Mouse (Mus musculus) neutrophil, adult 5-6 weeks (primary cell): ENCODE measurements around the gene Igfbp3. TPM values are rescaled to one million over a fixed set of nuclear protein-coding genes. Genes with fewer than 3 reads are reported as not detected.
"Not testable (repeated sequence)": the region's sequence is repeated elsewhere in the genome, so short reads cannot be mapped to it uniquely, and the experiment has no call there.

Source experiments
- ATAC-seq: fragments of 151-379, 151-347 bp; 2 replicates; pipeline ENCODE4 v1.8.0; 2017; ENCODE audit warnings: mild to moderate bottlenecking, moderate TSS enrichment; ENCODE audit not compliant: insufficient number of reproducible peaks, poor library complexity, low FRiP score, severe bottlenecking; ENCODE audit errors: extremely low read depth
- total RNA-seq: library from RNA; stranded (forward); fragments of 200-1000 nt; gene quantifications from 2 replicates; pipeline ENCODE4 v1.2.3, GENCODE M21; 2017

Igfbp3 gene
- total RNA-seq, result not detected in 2 replicates

DNA sequence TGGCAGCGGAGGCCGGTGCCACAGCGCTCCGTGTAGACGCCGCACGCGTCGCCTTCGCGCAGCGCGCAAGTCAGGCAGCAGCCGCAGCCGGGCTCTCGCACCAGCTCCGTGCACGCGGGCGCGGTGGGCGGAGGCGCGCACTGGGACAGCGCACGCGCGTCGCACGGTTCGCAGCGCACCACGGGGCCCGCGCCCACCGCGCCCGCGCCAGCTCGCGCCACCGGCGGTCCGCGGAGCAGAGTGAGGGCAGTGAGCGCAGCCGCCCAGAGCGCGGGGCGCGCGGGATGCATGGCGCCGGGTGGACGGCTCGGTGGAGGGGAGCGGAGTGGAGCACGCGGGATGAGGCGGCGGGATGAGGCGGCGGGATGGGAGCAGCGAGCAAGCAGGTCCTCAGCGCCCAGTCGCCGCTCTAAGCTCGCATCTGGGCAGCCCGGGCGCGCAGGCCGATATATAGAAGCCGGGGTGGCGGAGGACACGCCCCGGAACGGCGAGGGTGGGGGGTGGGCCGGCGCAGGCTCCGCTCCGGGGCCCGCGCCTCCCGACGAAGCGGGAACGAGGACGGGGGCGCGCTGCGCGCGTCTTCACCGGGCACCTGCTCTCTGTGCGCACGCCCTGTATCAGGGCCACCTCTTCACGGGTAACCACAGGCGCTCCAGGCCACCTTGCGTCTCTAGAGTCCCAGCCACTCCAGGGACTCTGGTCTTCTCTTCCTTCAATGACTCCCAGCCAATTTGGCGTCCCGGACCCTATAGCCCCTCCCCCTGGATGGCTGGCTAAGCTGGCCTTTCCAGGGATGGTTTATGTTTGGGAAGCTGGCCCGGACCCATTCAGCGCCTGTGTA is at the start of gene Igfbp3:
Igfbp3 (minus strand) TSS at position 423 of the 841 bp plus-strand sequence.
- no peak for ATAC-seq

DNA sequence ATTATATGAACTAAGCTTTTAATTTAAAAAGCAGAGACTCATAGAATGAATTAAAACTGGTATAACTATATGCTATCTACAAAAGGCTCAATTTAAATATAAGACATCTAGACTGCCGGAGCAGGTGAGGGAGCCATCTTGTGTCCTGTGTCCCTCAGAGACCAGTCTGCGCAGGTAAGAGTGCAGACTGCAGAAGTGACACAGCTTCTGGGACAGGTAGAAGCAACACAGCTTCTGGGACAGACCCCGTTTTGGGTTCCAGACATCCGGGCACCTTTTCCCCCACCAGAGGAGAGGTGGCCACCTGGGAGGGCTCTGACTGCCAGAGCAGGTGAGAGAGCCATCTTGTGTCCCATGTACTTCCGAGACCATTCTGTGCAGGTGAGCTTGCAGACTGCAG is 37.1 kb upstream of the Igfbp3 start:
- ATAC-seq, result no peak

DNA sequence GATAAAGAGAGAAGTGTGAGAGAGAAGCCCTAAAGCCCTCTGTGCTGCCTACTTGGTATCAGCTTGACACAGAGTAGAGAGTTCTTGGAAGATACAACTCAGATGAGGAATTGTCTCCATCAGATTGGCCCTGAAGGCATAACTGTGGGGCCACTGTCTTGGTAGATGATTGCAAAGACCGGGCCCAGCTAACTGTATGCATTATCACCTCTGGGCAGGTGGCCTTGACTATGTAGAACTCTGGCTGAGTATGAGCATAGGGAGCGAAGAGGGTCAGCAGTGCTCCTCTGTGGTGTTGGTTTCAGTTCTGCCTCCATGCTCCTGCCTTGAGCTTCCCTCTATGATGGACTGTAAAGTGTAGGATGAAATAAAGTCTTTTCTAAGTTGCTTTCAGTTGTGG is 36.7 kb upstream of the Igfbp3 start:
- ATAC-seq, result no peak

DNA sequence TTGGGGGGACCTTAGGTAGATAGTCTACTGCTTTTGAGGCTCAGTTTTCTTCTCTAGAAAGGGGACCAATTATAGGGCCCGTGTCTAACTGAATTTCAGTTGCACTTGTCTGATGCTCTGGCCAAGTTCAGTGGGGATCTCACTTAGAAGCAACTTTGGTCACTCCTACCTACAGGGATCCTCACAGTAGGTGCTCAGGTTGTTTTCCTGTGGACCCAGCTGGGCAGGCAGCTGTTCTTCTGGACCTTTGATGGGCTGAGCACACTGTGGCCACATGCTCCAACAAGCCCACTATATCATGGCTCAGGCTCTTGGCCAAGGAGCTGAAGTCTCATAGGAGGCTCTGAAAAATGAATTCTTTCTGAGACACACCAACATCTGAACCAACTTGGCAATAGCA is 31.1 kb upstream of the Igfbp3 start:
- no peak for ATAC-seq

DNA sequence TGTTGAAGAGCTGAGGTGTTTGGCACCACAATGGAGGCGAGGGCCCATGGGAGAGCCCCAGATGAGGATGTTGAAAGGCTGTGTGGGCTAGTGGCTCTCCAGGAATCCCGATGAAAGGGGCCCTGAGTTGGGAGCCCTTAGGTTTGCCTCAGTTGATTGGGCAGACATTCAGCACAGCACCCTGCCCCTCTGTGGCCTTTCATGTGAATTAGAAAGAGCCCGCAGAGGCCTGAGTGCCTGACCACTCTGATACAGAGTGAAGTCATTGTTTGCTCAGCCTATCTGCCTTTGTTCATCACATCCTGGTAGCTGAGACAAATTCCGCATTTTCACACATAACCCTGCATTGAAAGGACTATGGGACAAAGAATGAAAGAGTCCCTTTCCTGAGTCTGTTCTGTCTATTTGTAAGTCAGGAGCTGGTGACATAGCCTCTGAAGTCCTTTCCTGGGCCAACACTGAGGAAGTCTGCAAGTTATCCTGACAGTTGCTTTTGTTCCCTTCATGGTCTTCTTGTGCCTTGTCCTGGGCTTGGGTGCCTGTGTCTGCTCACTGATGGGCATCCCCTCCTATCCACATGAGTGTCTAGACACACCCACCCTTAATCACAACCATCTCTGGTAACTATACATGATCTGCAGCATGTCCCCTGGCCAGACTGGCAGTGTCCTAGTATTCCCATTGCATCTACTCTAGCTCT is 25.5 kb upstream of the Igfbp3 start:
- no peak for ATAC-seq

DNA sequence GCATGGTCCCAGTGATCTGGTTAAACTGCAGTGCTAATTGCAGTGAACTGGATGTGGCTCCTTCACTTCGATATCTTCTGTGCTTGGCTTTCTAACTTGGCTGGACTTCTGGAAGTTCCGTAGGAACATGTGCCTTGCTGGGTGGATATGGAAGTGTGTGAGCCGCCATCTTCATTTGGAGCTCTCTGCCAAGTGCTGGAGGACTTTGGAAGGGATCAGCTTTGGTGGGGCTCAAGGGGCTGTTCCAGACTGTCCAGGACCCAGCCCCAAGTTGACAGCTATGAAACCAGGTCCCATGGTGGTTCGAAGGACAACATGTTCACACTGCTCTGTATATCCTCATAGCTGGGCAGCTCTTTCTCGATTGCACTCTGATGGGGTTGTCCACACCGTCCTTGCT is 24.8 kb upstream of the Igfbp3 start:
- ATAC-seq, result no peak

DNA sequence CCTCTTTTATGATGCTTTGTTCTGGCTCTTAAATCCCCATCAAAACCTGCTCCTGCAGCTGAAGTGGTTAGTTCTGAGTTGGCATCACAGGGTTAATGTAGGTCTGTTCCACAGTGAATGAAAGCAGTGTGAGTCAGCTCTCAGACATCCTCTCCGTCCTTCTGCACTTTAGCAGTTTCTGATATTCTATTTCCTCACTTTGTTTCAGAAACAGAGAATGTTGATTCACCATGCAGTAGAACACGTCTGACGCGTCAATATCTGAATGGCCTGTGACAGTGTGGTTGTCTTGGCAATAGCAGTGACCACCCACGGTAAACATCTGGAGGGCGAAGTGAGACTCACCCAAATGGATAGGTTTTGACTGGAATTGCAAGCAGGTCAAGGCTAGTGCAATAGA is 24.0 kb upstream of the Igfbp3 start:
- ATAC-seq, result no peak

DNA sequence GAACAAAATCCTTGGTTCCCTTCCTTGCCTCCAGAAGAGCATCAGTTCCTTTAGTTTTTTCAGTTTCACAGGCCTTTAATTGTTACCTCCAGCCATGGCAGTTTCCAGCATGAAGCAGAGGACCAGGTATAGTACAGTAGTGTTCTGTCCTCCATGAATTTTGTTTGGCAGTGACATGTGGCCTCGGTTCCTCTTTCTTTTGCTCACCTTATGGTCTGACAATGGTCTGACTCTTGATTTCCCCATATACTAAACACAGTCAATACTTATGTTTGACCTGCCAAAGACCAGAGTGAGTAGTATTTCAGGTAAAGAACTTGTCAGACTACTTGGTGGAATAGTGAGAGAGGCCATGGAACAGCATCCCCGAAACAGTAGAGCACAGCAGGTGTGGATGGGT is 23.0 kb upstream of the Igfbp3 start:
- ATAC-seq, result no peak

DNA sequence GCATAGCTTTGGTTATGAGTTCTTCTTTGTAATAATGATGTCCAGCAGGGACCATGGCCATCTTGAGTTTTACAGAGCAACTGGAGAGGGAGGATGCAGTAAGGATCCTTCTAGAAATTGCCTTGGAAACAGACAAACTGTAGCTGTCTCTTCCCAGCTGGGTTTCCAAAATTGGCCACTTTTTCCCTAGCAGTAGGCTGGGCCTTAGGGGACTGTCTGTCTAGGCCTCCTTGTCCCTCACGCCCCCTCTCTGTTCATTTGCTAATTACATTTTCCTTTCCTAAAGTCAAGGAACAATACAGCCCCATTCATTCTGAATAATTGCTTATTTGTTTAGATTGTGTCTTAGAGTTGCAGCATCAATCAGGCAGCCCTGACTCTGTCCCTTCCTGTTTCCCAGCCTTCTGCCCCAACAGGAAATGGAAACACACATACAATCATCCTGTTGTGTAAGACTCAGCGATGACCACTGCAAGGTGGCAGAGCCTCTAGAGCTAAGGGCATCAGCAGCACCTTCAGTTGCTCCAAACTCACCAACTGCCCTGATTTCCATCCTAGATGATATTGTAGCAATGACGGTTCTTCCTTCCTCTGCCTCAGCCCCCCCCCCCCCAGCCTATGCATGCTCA is 21.4 kb upstream of the Igfbp3 start:
- ATAC-seq, result no peak

DNA sequence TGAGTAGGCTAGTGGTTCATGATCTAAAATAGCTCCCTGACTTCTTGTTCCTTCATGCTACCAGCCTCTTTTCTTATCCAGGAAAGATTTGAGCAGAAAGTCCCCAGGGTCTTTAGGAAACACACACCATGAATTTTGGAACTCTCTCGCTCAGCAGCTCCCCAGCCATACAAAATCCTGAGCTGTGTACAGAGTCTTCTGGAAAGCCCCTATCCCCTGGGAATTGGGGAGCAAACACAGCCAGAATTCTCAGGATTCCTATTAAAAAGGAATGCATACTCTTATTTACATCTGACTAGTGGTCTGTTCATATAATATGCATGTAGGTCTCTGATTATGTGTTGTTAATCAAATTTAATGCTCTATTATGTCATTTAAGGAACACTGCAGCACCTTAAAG is 20.7 kb upstream of the Igfbp3 start:
- ATAC-seq, result no peak

DNA sequence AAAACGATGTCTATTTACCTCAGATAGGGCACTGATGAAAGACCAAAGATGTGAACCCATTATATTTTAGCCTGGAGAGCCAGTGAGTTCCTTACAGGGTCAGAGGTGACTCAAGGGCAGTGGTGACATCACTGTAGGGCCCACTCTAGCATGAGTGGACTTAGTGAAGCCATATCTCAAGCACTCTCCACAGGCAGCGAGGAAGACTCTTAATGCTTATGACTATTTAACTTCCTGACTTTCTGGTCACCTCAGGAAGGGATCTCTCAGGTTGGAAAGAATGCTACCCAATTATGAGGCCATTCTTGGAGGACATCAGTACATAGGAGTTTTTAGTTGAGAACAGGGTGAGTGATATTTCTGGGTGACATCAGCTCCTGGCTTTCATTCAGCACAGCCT is 19.6 kb upstream of the Igfbp3 start:
- ATAC-seq, result no peak

DNA sequence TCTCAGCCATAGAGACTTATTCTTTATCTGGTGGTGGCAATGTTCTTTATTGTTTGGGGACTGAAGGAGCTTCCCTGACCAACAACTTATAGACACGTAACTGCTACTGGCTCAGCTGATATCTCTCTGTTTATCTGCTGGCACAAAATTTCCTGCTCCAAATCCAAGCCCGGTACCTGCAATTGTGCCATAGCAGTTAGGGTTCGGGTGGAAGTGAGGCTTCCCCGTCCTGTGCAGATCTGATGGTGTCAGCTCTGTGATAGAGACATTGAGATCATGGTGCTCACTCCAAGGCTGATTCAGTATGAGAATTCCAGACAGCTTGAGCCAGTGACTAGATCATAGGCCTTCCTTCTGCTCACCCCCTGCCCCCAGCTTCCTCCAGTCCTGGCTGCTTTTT is 18.2 kb upstream of the Igfbp3 start:
- no peak for ATAC-seq

DNA sequence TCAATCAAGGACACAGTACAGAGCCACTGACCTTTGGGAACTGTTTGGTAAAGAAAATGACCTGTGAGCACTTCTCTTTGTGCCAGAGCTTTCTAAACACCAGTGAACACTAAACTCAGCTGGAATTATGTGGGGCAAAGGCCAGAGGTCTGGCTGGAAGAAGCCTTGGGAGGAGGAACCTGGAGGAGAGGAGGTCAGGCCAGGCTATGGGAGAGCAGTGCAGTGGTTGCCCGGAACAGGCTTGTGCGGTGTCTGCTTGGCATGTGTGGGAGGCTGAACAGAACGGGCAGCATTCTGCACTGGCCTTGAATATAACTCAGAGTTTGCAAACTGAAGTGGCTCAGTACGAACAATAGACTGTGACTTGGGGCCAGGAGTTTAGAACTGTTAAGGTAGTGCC is 16.3 kb upstream of the Igfbp3 start:
- no peak for ATAC-seq

DNA sequence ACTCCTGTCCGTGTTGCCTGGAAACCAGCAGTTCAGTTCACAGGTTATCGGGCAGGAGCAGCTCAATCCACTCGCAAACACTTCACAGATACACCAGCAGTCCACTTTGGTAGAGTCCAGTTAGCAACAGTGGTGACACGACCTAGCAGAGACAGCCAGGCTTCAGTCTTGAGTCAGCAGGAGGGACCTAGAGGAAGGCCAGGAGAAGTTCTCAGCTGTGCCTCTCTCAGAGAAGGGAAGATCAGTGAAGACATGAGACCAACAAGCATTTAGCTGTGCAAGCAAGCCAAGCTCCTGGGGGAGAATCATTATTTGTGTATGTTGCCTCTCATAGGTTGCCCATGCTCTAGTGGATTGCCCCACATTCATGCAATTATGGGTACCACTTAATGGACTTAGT is 14.4 kb upstream of the Igfbp3 start:
- no peak for ATAC-seq

DNA sequence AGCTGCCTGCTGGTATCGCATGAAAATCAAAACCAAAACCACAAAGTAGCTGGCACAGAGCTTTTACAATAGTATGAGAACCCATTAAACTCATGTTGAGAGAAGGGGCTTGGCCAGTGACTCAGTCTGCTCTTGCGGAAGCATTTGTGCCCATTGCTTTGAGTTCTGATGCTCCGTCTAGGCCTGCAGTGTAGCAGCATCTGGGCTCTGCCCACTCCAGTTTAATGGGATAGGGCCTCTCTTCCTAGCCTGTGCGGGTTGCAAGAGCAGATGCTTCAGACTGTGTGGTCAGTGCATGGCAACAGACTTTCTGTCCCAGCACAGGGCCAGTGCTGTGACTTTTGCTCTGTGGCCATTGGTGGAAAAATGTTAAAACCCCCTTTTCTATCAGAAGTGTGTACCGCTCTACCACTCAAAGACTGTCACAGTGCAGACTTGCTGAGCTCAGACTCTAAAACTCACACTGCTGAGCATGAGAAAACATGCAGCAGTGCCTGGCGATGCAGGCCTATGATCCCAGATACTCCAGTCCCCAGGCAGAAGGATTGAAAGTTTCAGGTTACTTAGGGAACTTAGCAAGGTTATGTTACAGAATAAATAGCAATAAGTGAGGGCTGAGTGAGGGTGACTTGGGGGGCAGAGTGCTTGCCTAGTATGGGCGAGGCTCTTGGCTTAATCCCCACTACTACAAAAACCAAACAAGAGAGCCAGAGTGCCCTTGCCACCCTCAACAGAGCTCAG is 13.3 kb upstream of the Igfbp3 start:
- no peak for ATAC-seq

DNA sequence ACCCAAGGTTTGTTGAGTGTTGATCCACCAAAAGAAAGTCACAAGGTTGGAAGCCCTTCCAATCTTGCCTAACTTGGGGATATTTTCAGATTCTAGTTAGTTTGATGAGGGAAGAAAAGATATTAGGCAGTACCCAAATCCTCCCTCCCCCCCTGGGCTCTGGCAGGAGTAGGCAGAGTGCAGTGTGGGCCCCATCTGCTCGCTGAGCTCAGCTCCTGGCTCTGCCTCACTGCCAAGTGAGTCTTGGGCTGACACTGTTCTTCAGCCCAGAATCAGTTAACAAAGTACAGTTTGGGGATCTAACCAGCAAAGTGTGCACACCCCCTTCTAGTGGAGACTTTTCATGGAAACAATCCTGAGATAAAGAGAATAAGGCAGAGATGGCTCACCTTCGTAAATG is 12.5 kb upstream of the Igfbp3 start:
- ATAC-seq, result no peak

DNA sequence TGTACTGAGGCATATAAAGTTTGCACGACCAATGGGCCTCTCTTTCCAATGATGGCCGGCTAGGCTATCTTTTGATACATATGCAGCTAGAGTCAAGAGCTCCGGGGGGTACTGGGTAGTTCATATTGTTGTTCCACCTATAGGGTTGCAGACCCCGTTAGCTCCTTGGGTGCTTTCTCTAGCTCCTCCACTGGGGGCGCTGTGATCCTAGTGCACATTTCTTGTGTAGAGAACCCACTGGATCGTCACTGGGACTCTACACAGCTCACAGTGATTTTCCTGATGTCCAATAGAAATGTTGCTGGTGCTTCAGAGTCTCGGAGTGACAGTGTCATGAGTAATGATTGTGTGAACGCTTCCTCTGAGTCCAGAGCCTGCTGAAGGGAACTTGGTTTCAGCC is 8.1 kb upstream of the Igfbp3 start:
- not testable (repeated sequence) for ATAC-seq

DNA sequence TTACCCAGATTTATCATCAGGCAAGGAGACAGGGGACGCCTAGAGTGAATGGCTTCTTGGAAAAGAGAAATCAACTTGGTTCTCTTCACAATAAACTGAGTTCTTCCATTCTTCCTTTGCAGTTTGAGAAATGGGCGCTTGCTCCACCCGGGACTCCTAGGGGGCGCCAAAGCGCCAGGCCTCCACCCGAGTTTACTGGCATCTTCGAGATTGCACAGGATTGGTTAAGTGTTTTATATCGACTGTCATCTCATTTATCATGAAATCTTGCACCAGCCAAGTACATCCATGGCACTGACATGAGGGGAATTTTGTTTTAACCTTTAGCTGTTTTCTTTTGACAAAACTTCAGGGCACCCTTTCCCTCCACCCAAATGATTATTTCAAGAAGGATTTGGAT is 2.0 kb upstream of the Igfbp3 start:
- ATAC-seq, result no peak

DNA sequence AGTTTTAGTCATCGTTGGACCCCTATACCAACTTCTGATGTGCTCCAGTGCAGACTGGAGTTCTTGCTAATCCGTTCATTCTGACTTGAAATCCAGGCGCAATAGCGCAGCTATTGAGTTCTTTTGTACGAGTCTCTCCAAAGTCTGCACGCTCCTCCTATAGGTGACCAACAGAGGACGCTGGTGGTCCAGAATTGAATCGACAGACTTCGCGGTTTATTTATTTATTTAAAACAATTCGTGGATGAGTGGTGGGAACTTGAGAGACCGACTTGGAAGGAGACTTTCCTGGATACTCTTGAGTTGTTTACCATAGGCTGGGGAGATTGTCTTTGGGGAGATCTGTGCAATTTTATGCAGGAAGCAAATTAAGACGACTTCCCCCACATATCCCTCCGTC is 1.0 kb upstream of the Igfbp3 start:
- ATAC-seq, result no peak

DNA sequence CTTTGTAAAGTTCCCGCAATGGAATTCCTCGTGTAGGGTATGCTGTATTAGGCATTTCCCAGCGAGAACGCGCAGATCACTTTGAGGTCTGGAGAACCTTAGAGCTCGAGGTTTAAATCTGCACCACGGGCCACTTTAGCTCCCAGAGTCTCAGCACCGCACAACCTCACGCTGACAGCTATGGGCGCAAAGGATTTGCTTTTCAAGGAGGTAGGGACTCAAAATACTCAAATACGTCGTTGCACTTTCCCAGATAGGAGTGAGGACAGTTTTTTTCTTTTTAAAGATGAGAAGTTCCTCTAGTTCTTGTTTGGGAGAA is 578 bp upstream of the Igfbp3 start:
- ATAC-seq, result no peak
